Mouse (Mus musculus) CD4-positive naive resting alpha-beta T cell, adult 57 days (primary cell): ENCODE results near the gene Prl7c1. TPM values are rescaled to one million over a fixed set of nuclear protein-coding genes. Genes with fewer than 3 reads are reported as not detected.

Experiments
- total RNA-seq: library from RNA; stranded (reverse); gene quantifications from one replicate; pipeline ENCODE4 v1.2.4, GENCODE M21; 2023

Gene Prl7c1
- total RNA-seq = not detected

DNA sequence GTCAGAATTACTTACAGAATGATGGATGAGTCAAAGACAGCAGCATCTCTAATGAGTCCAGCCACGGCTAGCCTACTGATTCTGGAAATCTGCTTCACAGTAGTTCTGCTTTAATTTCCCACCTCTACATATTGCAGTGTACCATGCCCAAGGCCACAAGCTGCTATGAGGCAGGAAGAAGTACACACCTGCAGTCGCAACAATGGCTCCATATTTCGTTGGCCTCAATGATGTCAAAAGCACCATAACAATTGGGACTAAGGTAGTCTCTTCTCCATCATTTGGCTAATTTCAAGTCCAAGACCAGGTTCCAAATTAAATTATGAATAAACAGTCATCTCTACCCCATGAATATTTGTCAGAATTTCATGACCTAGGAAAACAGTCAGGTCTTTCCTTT lies at the start of gene Prl7c1:
Gene Prl7c1, minus strand, starts transcription at position 101 of the 400 bp plus-strand sequence.

DNA sequence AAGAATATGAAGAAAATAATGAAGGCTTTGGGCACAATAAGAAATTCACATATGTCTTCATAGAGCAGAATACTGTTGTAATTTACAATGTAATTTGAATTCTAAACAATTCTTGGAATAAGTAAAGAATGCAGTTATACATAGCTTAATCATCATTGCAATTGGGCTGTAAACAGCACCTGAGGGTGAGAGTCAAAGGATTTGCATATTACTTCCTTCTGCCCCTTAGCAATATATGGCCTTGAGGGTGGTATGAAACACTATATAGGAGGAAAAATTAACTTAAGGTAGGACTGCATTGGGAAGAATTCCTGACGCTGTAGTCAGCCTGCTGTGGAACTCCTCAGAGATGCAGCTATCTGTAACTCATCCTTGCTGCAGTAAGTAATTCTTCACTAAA lies 20.8 kb upstream of the Prl7c1 start, which contains the start of gene Prl2a1:
Gene Prl2a1, plus strand, starts transcription at position 301 of the 400 bp plus-strand sequence.

Other genes with a start within 250 kb of the Prl7c1 start
- gene Prl8a9, start 216.2 kb downstream of the Prl7c1 start, total RNA-seq = not detected
- gene Prl8a1, start 198.6 kb downstream of the Prl7c1 start, total RNA-seq = not detected
- gene Prl7b1, start 170.2 kb downstream of the Prl7c1 start, total RNA-seq = not detected
- gene Prl7a1, start 138.3 kb downstream of the Prl7c1 start, total RNA-seq = not detected
- gene Prl7a2, start 112.8 kb downstream of the Prl7c1 start, total RNA-seq = not detected
- gene Prl7d1, start 64.1 kb downstream of the Prl7c1 start, total RNA-seq = not detected
- gene Prl2a1, start 20.9 kb upstream of the Prl7c1 start, total RNA-seq = not detected
- not detected for gene Prl2c1, start 68.5 kb upstream of the Prl7c1 start, total RNA-seq
- not detected for gene Prl4a1, start 235.4 kb upstream of the Prl7c1 start, total RNA-seq